Mouse (Mus musculus) liver, embryonic 12.5 days (tissue): ENCODE measurements around the gene B3glct. TPM values are rescaled to one million over a fixed set of nuclear protein-coding genes. Genes with fewer than 3 reads are reported as not detected.

Experiments used
- ATAC-seq: fragments of 200-750 bp; cut with Nextera tagmentation; 2 replicates; pipeline ENCODE4 v1.8.0; 2017; ENCODE audit warnings: moderate number of reproducible peaks, mild to moderate bottlenecking, moderate library complexity
- H3K27ac ChIP-seq: fragments of 300-500 bp; sonication (generic); 2 replicates; pipeline ENCODE4 v1.5.1; 2016; ENCODE audit warnings: mild to moderate bottlenecking
- H3K27me3 ChIP-seq: fragments of 300-500 bp; sonication (generic); replicated peaks from 2 replicates; pipeline ENCODE4 v1.6.1; 2016; ENCODE audit warnings: mild to moderate bottlenecking, moderate library complexity
- H3K36me3 ChIP-seq: fragments of 300-500 bp; sonication (generic); 2 replicates; pipeline ENCODE4 v1.6.1; 2016; ENCODE audit warnings: mild to moderate bottlenecking, moderate library complexity
- H3K4me1 ChIP-seq: fragments of 300-500 bp; sonication (generic); 2 replicates; pipeline ENCODE4 v1.6.1; 2016
- H3K4me2 ChIP-seq: fragments of 300-500 bp; sonication (generic); 2 replicates; pipeline ENCODE4 v1.6.1; 2016; ENCODE audit warnings: mild to moderate bottlenecking, moderate library complexity
- H3K4me3 ChIP-seq: fragments of 300-500 bp; sonication (generic); 2 replicates; pipeline ENCODE4 v1.5.1; 2016; ENCODE audit warnings: mild to moderate bottlenecking, moderate library complexity
- H3K9ac ChIP-seq: fragments of 300-500 bp; sonication (generic); 2 replicates; pipeline ENCODE4 v1.6.1; 2016; ENCODE audit warnings: mild to moderate bottlenecking, moderate library complexity
- H3K9me3 ChIP-seq: fragments of 300-500 bp; sonication (generic); replicated peaks from 2 replicates; pipeline ENCODE4 v1.6.1; 2016; ENCODE audit warnings: mild to moderate bottlenecking, moderate library complexity
- WGBS: fragments of 180-500 bp; shearing (Covaris S2); methylation state at CpG from one replicate; pipeline ENCODE4 v1.1.7; 2016; ENCODE audit not compliant: insufficient replicate concordance; 5-methylcytosine and 5-hydroxymethylcytosine counted together
- polyA plus RNA-seq: library from polyadenylated mRNA; unstranded; fragments of >200 nt; fragmentation: Nextera tagmentation; extraction: Ambion mirVana; gene quantifications from 2 replicates; pipeline ENCODE4 v1.2.1, GENCODE M21; 2016

B3glct gene
- polyA plus RNA-seq, 1 experiment from 2014 or later = 8.4 TPM

- Histone ChIP-seq H3K27ac (no peak overlapping the region), H3K4me2 (no peak overlapping the region), H3K9ac (no peak overlapping the region), H3K9me3 (0 out of 2 replicates have a peak, but pooled peaks cover 4% of the 10 kb centered on the region), H3K27me3 (no peaks in the 10 kb centered on the region), H3K4me3 (no peak overlapping the region), H3K36me3 (peaks cover 7% of the 10 kb centered on the region; the same call in 1 of the 2 replicates), H3K4me1 (no peaks in the 10 kb centered on the region)
- no peak for ATAC-seq
- 71% methylated on average over 15 of the region's 15 CpGs for WGBS
These were observed 37.7 kb downstream of the B3glct start for GRCm38 (mm10) chr5:149715571-149716328.

- no peaks in the 10 kb centered on the region for H3K27me3 ChIP-seq
- no peak overlapping the region for H3K27ac ChIP-seq
- 0 out of 2 replicates have a peak, but pooled peaks cover 4% of the 10 kb centered on the region for H3K9me3 ChIP-seq
- H3K4me3 ChIP-seq = no peak overlapping the region
- H3K4me2 ChIP-seq = no peak overlapping the region
- no peak overlapping the region for H3K9ac ChIP-seq
- 74% methylated on average over 3 of the region's 3 CpGs for whole genome bisulfite sequencing
- ATAC-seq = no peak
- H3K36me3 ChIP-seq = peaks cover 5% of the 10 kb centered on the region; the same call in 1 of the 2 replicates
- no peaks in the 10 kb centered on the region for H3K4me1 ChIP-seq
These were observed 38.3 kb downstream of the B3glct start for GRCm38 (mm10) chr5:149716329-149716690.

- WGBS = 76% methylated on average over 8 of the region's 8 CpGs
- Histone ChIP-seq H3K4me3 (no peak overlapping the region), H3K27ac (no peak overlapping the region), H3K36me3 (peaks cover 53% of the 10 kb centered on the region), H3K9me3 (peaks cover 9% of the 10 kb centered on the region), H3K9ac (no peak overlapping the region), H3K27me3 (no peaks in the 10 kb centered on the region), H3K4me1 (no peaks in the 10 kb centered on the region), H3K4me2 (no peak overlapping the region)
- no peak for ATAC-seq
These were observed 53.7 kb downstream of the B3glct start for GRCm38 (mm10) chr5:149731776-149732175.

GRCm38 (mm10) chr5:149737210-149737609, 59.2 kb downstream of the B3glct start:
- WGBS = 86% methylated on average over 1 of the region's 1 CpGs
- Histone ChIP-seq H3K4me3 (no peak overlapping the region), H3K9ac (no peak overlapping the region), H3K4me2 (no peak overlapping the region), H3K9me3 (peaks cover 19% of the 10 kb centered on the region), H3K27ac (no peak overlapping the region), H3K27me3 (no peaks in the 10 kb centered on the region), H3K4me1 (no peaks in the 10 kb centered on the region), H3K36me3 (peaks cover 45% of the 10 kb centered on the region)
- ATAC-seq = no peak

GRCm38 (mm10) chr5:149740145-149740544, 62.1 kb downstream of the B3glct start:
- WGBS = 81% methylated on average over 7 of the region's 7 CpGs
- Histone ChIP-seq H3K9me3 (peaks cover 10% of the 10 kb centered on the region; the same call in 1 of the 2 replicates), H3K27me3 (no peaks in the 10 kb centered on the region), H3K36me3 (peaks cover 30% of the 10 kb centered on the region), H3K4me3 (no peak overlapping the region), H3K9ac (no peak overlapping the region), H3K4me2 (no peak overlapping the region), H3K27ac (no peak overlapping the region), H3K4me1 (no peaks in the 10 kb centered on the region)
- no peak for ATAC-seq

- Histone ChIP-seq H3K4me2 (no peak overlapping the region), H3K27ac (no peak overlapping the region), H3K4me3 (no peak overlapping the region), H3K4me1 (no peaks in the 10 kb centered on the region), H3K27me3 (no peaks in the 10 kb centered on the region), H3K9me3 (peaks cover 10% of the 10 kb centered on the region; the same call in 1 of the 2 replicates), H3K9ac (no peak overlapping the region), H3K36me3 (peaks cover 30% of the 10 kb centered on the region)
- no peak for ATAC-seq
- 63% methylated on average over 3 of the region's 3 CpGs for WGBS
These were observed 62.7 kb downstream of the B3glct start for GRCm38 (mm10) chr5:149740703-149741102.

GRCm38 (mm10) chr5:149742286-149742685, 64.3 kb downstream of the B3glct start:
- H3K4me3 ChIP-seq = no peak overlapping the region
- H3K4me1 ChIP-seq = no peaks in the 10 kb centered on the region
- H3K36me3 ChIP-seq = peaks cover 29% of the 10 kb centered on the region
- no peak overlapping the region for H3K4me2 ChIP-seq
- H3K27ac ChIP-seq = no peak overlapping the region
- no peak for ATAC-seq
- no peak overlapping the region for H3K9ac ChIP-seq
- 83% methylated on average over 9 of the region's 9 CpGs for WGBS
- no peaks in the 10 kb centered on the region for H3K27me3 ChIP-seq
- H3K9me3 ChIP-seq = peaks cover 10% of the 10 kb centered on the region; the same call in 1 of the 2 replicates

- no peaks in the 10 kb centered on the region for H3K27me3 ChIP-seq
- H3K4me3 ChIP-seq = no peak overlapping the region
- no peak overlapping the region for H3K4me2 ChIP-seq
- no peak overlapping the region for H3K27ac ChIP-seq
- 78% methylated on average over 9 of the region's 9 CpGs for WGBS
- no peaks in the 10 kb centered on the region for H3K4me1 ChIP-seq
- peaks cover 16% of the 10 kb centered on the region for H3K36me3 ChIP-seq
- peaks cover 10% of the 10 kb centered on the region; the same call in 1 of the 2 replicates for H3K9me3 ChIP-seq
- no peak overlapping the region for H3K9ac ChIP-seq
- no peak for ATAC-seq
These were observed 67.0 kb downstream of the B3glct start for GRCm38 (mm10) chr5:149745079-149745478.

- Histone ChIP-seq H3K27me3 (no peaks in the 10 kb centered on the region), H3K27ac (no peak overlapping the region), H3K36me3 (peaks cover 11% of the 10 kb centered on the region), H3K9me3 (0 out of 2 replicates have a peak, but pooled peaks cover 2% of the 10 kb centered on the region), H3K4me2 (no peak overlapping the region), H3K4me1 (no peaks in the 10 kb centered on the region), H3K9ac (no peak overlapping the region), H3K4me3 (no peak overlapping the region)
- WGBS = 81% methylated on average over 27 of the region's 27 CpGs
- no peak for ATAC-seq
These were observed 70.9 kb downstream of the B3glct start for GRCm38 (mm10) chr5:149748640-149749580.

- Histone ChIP-seq H3K4me3 (no peak overlapping the region), H3K9ac (no peak overlapping the region), H3K4me2 (no peak overlapping the region), H3K9me3 (0 out of 2 replicates have a peak, but pooled peaks cover 2% of the 10 kb centered on the region), H3K36me3 (peaks cover 8% of the 10 kb centered on the region), H3K27me3 (no peaks in the 10 kb centered on the region), H3K4me1 (no peaks in the 10 kb centered on the region), H3K27ac (no peak overlapping the region)
- WGBS = 60% methylated on average over 5 of the region's 5 CpGs
- ATAC-seq = no peak
These were observed 73.8 kb downstream of the B3glct start for GRCm38 (mm10) chr5:149751861-149752260.

GRCm38 (mm10) chr5:149753073-149753472, 75.0 kb downstream of the B3glct start:
- H3K4me3 ChIP-seq = no peak overlapping the region
- no peak overlapping the region for H3K27ac ChIP-seq
- H3K4me1 ChIP-seq = no peaks in the 10 kb centered on the region
- WGBS = 71% methylated on average over 3 of the region's 3 CpGs
- H3K4me2 ChIP-seq = no peak overlapping the region
- no peaks in the 10 kb centered on the region for H3K27me3 ChIP-seq
- no peak for ATAC-seq
- H3K9ac ChIP-seq = no peak overlapping the region
- 0 out of 2 replicates have a peak, but pooled peaks cover 3% of the 10 kb centered on the region for H3K9me3 ChIP-seq
- H3K36me3 ChIP-seq = peaks cover 16% of the 10 kb centered on the region

GRCm38 (mm10) chr5:149767116-149767515, 89.1 kb downstream of the B3glct start:
- WGBS = 56% methylated on average over 8 of the region's 8 CpGs
- no peak for ATAC-seq
- no peaks in the 10 kb centered on the region for H3K36me3 ChIP-seq
- H3K4me1 ChIP-seq = no peaks in the 10 kb centered on the region
- no peaks in the 10 kb centered on the region for H3K27me3 ChIP-seq
- no peak overlapping the region for H3K4me2 ChIP-seq
- no peak overlapping the region for H3K9ac ChIP-seq
- H3K9me3 ChIP-seq = no peaks in the 10 kb centered on the region
- H3K4me3 ChIP-seq = no peak overlapping the region
- no peak overlapping the region for H3K27ac ChIP-seq
